Mouse (Mus musculus): ENCODE measurements around the gene Gapt. TPM values are rescaled to one million over a fixed set of nuclear protein-coding genes. Genes with fewer than 3 reads are reported as not detected.
"Not testable (repeated sequence)": the region's sequence is repeated elsewhere in the genome, so short reads cannot be mapped to it uniquely, and the experiment has no call there.

Gene Gapt
- polyA plus RNA-seq (2016; fragmentation: Nextera tagmentation; extraction: Ambion mirVana) = 0.10 and 0.27 TPM in 2 replicates

GRCm38 (mm10) chr13:110356941-110357340 lies at the start of gene Gapt:
Gene Gapt, minus strand, starts transcription at chr13:110357199.
- Histone ChIP-seq H3K4me1 (replicated peaks) (no peaks in the 10 kb centered on the region), H3K9ac (replicated peaks) (no peak within 1 kb of the TSS), H3K4me3 (replicated peaks) (no peak within 1 kb of the TSS), H3K27ac (no peak within 1 kb of the TSS), H3K27me3 (no peaks in the 10 kb centered on the region), H3K9me3 (no peaks in the 10 kb centered on the region), H3K36me3 (no peaks in the 10 kb centered on the region), H3K4me2 (no peak within 1 kb of the TSS)
- ATAC-seq (ENCODE audit: insufficient number of reproducible peaks, insufficient read depth, low FRiP score, low TSS enrichment, low read depth) = no peak
- 89% methylated on average over 2 of the region's 2 CpGs for WGBS

DNA sequence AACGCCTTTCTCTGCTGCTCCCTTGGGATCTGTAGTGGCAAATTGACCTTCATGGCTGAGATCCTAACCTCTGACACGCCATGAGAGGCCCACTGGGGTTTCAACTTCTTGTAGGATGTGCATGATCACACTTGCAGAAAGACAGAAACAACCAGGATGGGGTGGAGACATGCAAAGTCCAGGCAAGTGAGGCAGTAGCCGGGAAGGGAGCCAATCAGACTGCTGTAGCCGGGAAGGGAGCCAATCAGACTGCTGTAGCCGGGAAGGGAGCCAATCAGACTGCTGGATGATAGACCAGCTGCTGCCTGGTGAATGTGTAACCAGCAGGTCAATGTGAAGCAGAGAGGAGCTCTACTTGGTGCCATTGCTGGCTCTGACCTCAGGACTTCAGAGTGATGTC lies 49.2 kb upstream of the Gapt start:
- Histone ChIP-seq H3K9me3 (no peaks in the 10 kb centered on the region), H3K36me3 (peaks cover 4% of the 10 kb centered on the region), H3K4me3 (replicated peaks) (no peak overlapping the region), H3K4me2 (no peak overlapping the region), H3K27ac (no peak overlapping the region), H3K9ac (replicated peaks) (no peak overlapping the region), H3K4me1 (replicated peaks) (no peaks in the 10 kb centered on the region), H3K27me3 (no peaks in the 10 kb centered on the region)
- WGBS = 84% methylated on average over 5 of the region's 5 CpGs
- ATAC-seq (ENCODE audit: insufficient number of reproducible peaks, insufficient read depth, low FRiP score, low TSS enrichment, low read depth) = no peak

DNA sequence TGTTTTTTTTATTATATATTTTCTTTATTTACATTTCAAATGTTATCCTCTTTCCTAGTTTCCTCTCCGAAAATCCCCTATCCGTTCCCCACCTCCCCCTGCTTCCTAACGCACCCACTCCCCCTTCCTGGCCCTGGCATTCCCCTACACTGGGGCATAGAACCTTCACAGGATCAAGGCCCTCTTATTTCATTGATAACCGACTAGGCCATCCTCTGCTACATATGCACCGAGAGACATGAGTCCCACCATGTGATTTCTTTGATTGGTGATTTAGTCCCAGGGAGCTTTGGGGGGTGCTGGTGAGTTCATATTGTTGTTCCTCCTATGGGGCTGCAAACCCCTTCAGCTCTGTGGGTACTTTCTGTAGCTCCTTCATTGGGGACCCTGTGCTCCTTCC lies 47.7 kb upstream of the Gapt start:
- H3K9me3 ChIP-seq; H3K27ac ChIP-seq; H3K4me2 ChIP-seq; H3K27me3 ChIP-seq; H3K9ac ChIP-seq (replicated peaks); ATAC-seq (ENCODE audit: insufficient number of reproducible peaks, insufficient read depth, low FRiP score, low TSS enrichment, low read depth); H3K4me1 ChIP-seq (replicated peaks); H3K4me3 ChIP-seq (replicated peaks): not testable (repeated sequence)
- peaks cover 19% of the 10 kb centered on the region for H3K36me3 ChIP-seq
- WGBS = 88% methylated on average over 5 of the region's 5 CpGs

- H3K9ac ChIP-seq (replicated peaks) = no peak overlapping the region
- H3K4me2 ChIP-seq = no peak overlapping the region
- H3K4me3 ChIP-seq (replicated peaks) = no peak overlapping the region
- 0 out of 2 replicates have a peak, but pooled peaks cover 3% of the 10 kb centered on the region for H3K9me3 ChIP-seq
- no peaks in the 10 kb centered on the region for H3K27me3 ChIP-seq
- H3K36me3 ChIP-seq = peaks cover 25% of the 10 kb centered on the region
- 83% methylated on average over 8 of the region's 8 CpGs for WGBS
- ATAC-seq (ENCODE audit: insufficient number of reproducible peaks, insufficient read depth, low FRiP score, low TSS enrichment, low read depth) = no peak
- no peak overlapping the region for H3K27ac ChIP-seq
- no peaks in the 10 kb centered on the region for H3K4me1 ChIP-seq (replicated peaks)
These were observed 47.1 kb upstream of the Gapt start for GRCm38 (mm10) chr13:110404059-110404458.

GRCm38 (mm10) chr13:110401877-110402276 lies 44.9 kb upstream of the Gapt start:
- Histone ChIP-seq H3K27ac (no peak overlapping the region), H3K36me3 (peaks cover 45% of the 10 kb centered on the region), H3K4me1 (replicated peaks) (peaks cover 8% of the 10 kb centered on the region; the same call in 1 of the 2 replicates), H3K9me3 (0 out of 2 replicates have a peak, but pooled peaks cover 5% of the 10 kb centered on the region), H3K27me3 (no peaks in the 10 kb centered on the region), H3K4me2 (no peak overlapping the region), H3K4me3 (replicated peaks) (no peak overlapping the region), H3K9ac (replicated peaks) (no peak overlapping the region)
- ATAC-seq (ENCODE audit: insufficient number of reproducible peaks, insufficient read depth, low FRiP score, low TSS enrichment, low read depth) = no peak
- 82% methylated on average over 2 of the region's 2 CpGs for WGBS

DNA sequence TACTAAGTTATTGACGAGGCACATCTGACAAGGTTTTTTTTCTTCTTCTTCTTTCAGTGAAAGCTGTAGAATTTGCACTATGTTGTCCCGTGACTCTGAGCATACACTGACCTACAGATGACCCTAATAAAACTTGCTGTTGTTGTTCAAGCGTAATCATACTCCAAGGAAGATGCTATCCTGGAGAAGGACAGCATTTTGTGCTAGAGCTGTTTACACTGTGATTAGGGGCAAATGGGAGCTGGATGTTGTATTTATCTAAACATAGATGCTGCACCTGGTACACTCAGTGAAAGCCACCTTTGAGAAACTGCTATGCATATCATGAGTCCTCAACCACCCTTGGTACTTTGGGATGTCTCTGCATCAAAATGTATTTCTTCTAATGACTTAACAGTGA lies 44.4 kb upstream of the Gapt start:
- no peak overlapping the region for H3K27ac ChIP-seq
- peaks cover 13% of the 10 kb centered on the region; the same call in 1 of the 2 replicates for H3K4me1 ChIP-seq (replicated peaks)
- 68% methylated on average over 3 of the region's 3 CpGs for WGBS
- H3K4me2 ChIP-seq = no peak overlapping the region
- ATAC-seq (ENCODE audit: insufficient number of reproducible peaks, insufficient read depth, low FRiP score, low TSS enrichment, low read depth) = no peak
- H3K9ac ChIP-seq (replicated peaks) = no peak overlapping the region
- peaks cover 49% of the 10 kb centered on the region for H3K36me3 ChIP-seq
- H3K27me3 ChIP-seq = no peaks in the 10 kb centered on the region
- 0 out of 2 replicates have a peak, but pooled peaks cover 5% of the 10 kb centered on the region for H3K9me3 ChIP-seq
- H3K4me3 ChIP-seq (replicated peaks) = no peak overlapping the region

DNA sequence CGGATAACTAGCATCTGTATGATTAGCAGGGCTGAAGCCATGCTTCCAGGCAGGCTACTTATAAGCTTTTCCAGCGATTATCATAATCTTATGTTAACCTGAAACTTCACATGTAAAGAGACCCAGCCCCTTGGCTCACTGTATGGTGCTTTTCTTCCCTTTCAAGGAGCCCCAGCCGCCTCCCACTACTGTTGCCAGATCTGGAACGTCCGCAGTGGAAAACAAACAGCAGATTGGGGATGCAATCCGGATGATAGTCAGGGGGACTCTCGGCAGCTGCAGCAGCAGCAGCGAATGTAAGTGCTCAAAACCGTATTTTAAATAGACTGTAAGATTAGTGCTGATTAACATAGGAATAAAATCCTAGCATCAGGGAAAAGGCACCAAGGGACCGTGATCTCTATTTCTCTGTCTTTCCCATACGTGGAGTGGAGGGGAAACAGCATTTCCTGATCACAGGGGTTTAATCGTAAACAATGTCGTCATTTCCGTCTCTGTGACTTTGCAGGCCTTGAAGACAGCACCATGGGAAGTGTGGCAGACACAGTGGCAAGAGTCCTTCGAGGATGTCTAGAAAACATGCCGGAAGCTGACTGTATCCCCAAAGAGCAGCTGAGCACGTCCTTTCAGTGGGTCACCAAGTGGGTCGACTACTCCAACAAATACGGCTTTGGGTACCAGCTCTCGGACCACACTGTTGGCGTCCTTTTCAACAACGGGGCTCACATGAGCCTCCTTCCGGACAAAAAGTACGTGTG lies 41.7 kb upstream of the Gapt start:
- H3K9me3 ChIP-seq = 0 out of 2 replicates have a peak, but pooled peaks cover 5% of the 10 kb centered on the region
- WGBS = 77% methylated on average over 24 of the region's 24 CpGs
- no peak for ATAC-seq (ENCODE audit: insufficient number of reproducible peaks, insufficient read depth, low FRiP score, low TSS enrichment, low read depth)
- no peak overlapping the region for H3K9ac ChIP-seq (replicated peaks)
- H3K27me3 ChIP-seq = no peaks in the 10 kb centered on the region
- H3K27ac ChIP-seq = no peak overlapping the region
- H3K36me3 ChIP-seq = peaks cover 49% of the 10 kb centered on the region
- peak overlapping the region; percentile 21 for H3K4me3 ChIP-seq (replicated peaks)
- peaks cover 15% of the 10 kb centered on the region; the same call in 1 of the 2 replicates for H3K4me1 ChIP-seq (replicated peaks)
- H3K4me2 ChIP-seq = peak overlapping the region; percentile 95

- H3K27me3 ChIP-seq = no peaks in the 10 kb centered on the region
- H3K9ac ChIP-seq (replicated peaks) = no peak overlapping the region; the same call in 1 of the 2 replicates
- H3K9me3 ChIP-seq = 0 out of 2 replicates have a peak, but pooled peaks cover 5% of the 10 kb centered on the region
- peaks cover 49% of the 10 kb centered on the region for H3K36me3 ChIP-seq
- WGBS = 92% methylated on average over 8 of the region's 8 CpGs
- peak overlapping the region; percentile 21 for H3K4me3 ChIP-seq (replicated peaks)
- no peak overlapping the region for H3K27ac ChIP-seq
- H3K4me2 ChIP-seq = peak overlapping the region; percentile 95
- H3K4me1 ChIP-seq (replicated peaks) = peaks cover 15% of the 10 kb centered on the region; the same call in 1 of the 2 replicates
- ATAC-seq (ENCODE audit: insufficient number of reproducible peaks, insufficient read depth, low FRiP score, low TSS enrichment, low read depth) = no peak
These were observed 40.8 kb upstream of the Gapt start for GRCm38 (mm10) chr13:110397750-110398149.

DNA sequence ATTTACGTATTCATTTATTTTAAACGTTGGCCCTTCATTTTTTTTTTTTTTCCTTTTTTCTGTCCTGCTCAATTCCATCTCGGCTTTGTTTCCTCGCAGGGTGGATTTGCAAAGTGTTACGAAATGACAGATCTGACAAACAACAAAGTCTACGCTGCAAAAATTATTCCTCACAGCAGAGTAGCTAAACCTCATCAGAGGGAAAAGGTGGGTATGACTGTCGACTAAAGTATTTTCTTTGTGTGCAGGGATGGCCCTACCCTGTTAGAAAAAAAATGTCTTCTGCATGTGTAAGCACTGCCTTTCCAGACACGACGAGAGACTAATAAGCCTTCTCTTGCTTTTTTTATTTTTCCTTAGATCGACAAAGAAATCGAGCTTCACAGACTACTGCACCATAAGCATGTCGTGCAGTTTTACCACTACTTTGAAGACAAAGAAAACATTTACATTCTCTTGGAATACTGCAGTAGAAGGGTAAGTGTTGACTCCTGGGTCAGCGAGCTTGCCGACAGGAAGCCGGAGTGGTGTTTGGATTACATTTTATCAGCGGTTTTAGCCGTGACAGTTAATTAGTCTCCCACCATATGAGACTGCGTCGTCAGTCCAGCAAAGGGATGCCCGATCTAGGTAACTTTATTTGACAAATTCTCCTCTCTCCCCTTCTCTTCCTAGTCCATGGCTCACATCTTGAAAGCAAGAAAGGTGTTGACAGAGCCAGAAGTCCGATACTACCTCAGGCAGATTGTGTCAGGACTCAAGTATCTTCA lies 39.1 kb upstream of the Gapt start:
- H3K27ac ChIP-seq = peak overlapping the region; percentile 71
- WGBS = 9% methylated on average over 21 of the region's 21 CpGs
- H3K27me3 ChIP-seq = no peaks in the 10 kb centered on the region
- H3K4me1 ChIP-seq (replicated peaks) = peaks cover 18% of the 10 kb centered on the region; the same call in 1 of the 2 replicates
- H3K9me3 ChIP-seq = 0 out of 2 replicates have a peak, but pooled peaks cover 5% of the 10 kb centered on the region
- H3K36me3 ChIP-seq = peaks cover 44% of the 10 kb centered on the region
- H3K4me3 ChIP-seq (replicated peaks) = peak overlapping the region; percentile 73
- H3K4me2 ChIP-seq = peak overlapping the region; percentile 95
- H3K9ac ChIP-seq (replicated peaks) = peak overlapping the region; percentile 89
- ATAC-seq (ENCODE audit: insufficient number of reproducible peaks, insufficient read depth, low FRiP score, low TSS enrichment, low read depth) = no peak

GRCm38 (mm10) chr13:110395179-110395794 lies 38.3 kb upstream of the Gapt start:
- peaks cover 36% of the 10 kb centered on the region for H3K36me3 ChIP-seq

More at GRCm38 (mm10) chr13:110395179-110395794, 38.3 kb upstream of the Gapt start:
- H3K4me1 ChIP-seq (replicated peaks) = peaks cover 18% of the 10 kb centered on the region; the same call in 1 of the 2 replicates
- H3K27me3 ChIP-seq = no peaks in the 10 kb centered on the region
- H3K27ac ChIP-seq = peak overlapping the region; percentile 71
- peak overlapping the region; percentile 73 for H3K4me3 ChIP-seq (replicated peaks)
- 0 out of 2 replicates have a peak, but pooled peaks cover 5% of the 10 kb centered on the region for H3K9me3 ChIP-seq
- under 1% methylated on average over 41 of the region's 41 CpGs for WGBS
- peak overlapping the region; percentile 89 for H3K9ac ChIP-seq (replicated peaks)
- ATAC-seq (ENCODE audit: insufficient number of reproducible peaks, insufficient read depth, low FRiP score, low TSS enrichment, low read depth) = peak; percentile 12; the same call in 1 of the 2 replicates
- peak overlapping the region; percentile 95 for H3K4me2 ChIP-seq
